Mouse (Mus musculus) megakaryocyte, embryonic 14.5 days (primary cell): ENCODE measurements around the gene Pus7.

Experiments
- FLI1 ChIP-seq: IDR thresholded peaks from 2 replicates; pipeline ENCODE4 v1.6.1; 2012; ENCODE audit warnings: low read length, inconsistent platforms, mixed read lengths
- GATA1 ChIP-seq: IDR thresholded peaks from 3 replicates; pipeline ENCODE4 v1.6.1; 2012; ENCODE audit warnings: mixed read lengths, low read length, inconsistent platforms, borderline replicate concordance

DNA sequence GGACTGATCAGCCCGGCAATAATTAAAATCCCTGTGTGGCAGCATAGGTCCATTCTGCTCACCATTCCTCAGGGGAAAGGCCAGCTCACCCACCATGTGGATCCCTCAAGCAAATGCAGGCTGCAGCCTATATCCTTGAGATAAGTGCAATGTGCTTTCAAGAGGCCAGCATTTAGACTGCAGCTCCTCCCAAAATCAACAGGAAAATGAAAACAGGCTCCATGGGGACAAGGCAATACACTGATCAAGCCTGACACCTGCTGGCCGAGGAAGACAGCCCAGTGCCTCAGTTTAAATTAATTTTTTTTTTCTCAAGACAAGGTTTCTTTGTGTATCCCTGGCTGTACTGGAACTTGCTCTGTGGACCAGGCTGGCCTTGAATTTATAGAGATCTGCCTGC is 24.9 kb downstream of the Pus7 start:
- TF ChIP-seq GATA1 (no peak), FLI1 (no peak)
